Mouse (Mus musculus): ENCODE results near the gene Bloc1s6. TPM values are rescaled to one million over a fixed set of nuclear protein-coding genes. Genes with fewer than 3 reads are reported as not detected.

Gene Bloc1s6
- 56.9 and 61.3 TPM in 2 replicates for polyA plus RNA-seq (2016; fragmentation: Nextera tagmentation; extraction: Ambion mirVana)

DNA sequence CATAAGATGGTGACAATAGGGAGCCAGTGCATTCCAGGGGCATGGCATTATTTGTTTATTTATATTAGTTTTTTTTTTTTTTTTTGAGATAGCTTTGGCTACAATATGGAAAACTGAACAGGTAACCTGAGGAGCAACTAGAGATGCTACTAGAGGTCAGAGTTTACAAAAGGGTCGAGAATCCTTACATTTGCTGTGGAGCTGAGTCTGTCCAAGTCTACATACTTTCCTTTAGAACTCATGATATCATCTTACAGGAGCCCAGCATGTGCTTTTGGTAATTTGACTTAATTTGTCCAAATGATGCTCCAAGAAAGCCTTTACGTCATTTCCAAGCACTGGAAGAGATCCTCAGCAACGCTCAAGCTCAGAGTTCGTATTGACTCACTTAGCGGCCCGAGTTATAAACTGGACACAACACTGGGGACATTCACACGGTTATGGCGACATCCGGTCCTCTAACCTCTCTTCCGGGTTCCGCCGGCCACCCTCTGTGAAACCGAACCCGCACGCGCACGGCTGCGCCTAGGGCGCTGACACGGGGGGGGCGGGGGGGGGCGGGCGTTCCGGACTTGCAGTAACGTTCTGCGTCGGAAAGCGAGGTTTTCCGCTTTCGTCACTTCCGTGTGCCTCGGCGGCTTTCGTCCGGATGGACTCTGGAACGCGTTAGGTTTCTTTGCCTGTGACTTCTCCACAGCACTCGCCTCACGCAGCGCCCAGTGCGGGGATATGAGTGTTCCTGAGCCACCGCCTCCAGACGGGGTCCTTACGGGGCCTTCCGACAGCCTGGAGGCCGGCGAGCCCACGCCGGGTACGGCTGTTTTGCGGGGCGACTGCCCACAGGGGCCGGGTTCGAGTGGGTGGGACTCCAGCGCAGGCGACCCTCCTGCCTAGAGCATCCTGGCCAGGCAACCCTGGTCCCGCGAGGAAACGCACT, at the start of gene Bloc1s6:
Gene Bloc1s6 (plus strand): TSS at position 610 of the 937 bp plus-strand sequence.
- Histone ChIP-seq H3K4me1 (replicated peaks) (peaks cover 8% of the 10 kb centered on the region), H3K9ac (replicated peaks) (peak within 1 kb of the TSS; percentile 92), H3K4me3 (replicated peaks) (peak within 1 kb of the TSS; percentile 87), H3K27me3 (peaks cover 12% of the 10 kb centered on the region; the same call in 1 of the 2 replicates), H3K4me2 (peak within 1 kb of the TSS; percentile 66), H3K36me3 (peaks cover 2% of the 10 kb centered on the region; the same call in 1 of the 2 replicates), H3K9me3 (no peaks in the 10 kb centered on the region), H3K27ac (peak within 1 kb of the TSS; percentile 95)
- ATAC-seq (ENCODE audit: insufficient number of reproducible peaks, insufficient read depth, low FRiP score, low TSS enrichment, low read depth) = peak; percentile 85
- under 1% methylated on average over 54 of the region's 59 CpGs for WGBS

DNA sequence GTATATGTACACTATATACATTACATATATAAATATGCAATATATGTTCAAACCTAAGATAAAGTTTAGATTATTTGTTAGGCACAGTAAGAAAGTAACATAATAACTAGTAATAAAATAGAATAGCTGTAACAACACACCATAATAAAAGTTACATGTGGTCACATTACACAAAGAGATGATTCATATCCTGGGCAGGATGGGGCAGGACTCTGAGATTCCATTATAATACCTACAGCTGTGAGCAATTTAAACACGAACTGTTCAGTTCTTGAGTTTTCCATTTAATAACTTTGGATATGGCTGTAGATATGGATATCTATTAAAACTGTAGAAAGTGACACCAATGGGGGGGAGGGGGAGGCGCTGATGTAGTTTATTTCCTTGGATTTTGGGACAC, 40.8 kb upstream of the Bloc1s6 start:
- no peaks in the 10 kb centered on the region for H3K27me3 ChIP-seq
- WGBS = 65% methylated on average over 2 of the region's 2 CpGs
- no peak overlapping the region for H3K9ac ChIP-seq (replicated peaks)
- no peak overlapping the region for H3K4me3 ChIP-seq (replicated peaks)
- H3K36me3 ChIP-seq = no peaks in the 10 kb centered on the region
- no peaks in the 10 kb centered on the region for H3K9me3 ChIP-seq
- peaks cover 10% of the 10 kb centered on the region for H3K4me1 ChIP-seq (replicated peaks)
- no peak overlapping the region for H3K27ac ChIP-seq
- no peak overlapping the region for H3K4me2 ChIP-seq
- no peak for ATAC-seq (ENCODE audit: insufficient number of reproducible peaks, insufficient read depth, low FRiP score, low TSS enrichment, low read depth)

DNA sequence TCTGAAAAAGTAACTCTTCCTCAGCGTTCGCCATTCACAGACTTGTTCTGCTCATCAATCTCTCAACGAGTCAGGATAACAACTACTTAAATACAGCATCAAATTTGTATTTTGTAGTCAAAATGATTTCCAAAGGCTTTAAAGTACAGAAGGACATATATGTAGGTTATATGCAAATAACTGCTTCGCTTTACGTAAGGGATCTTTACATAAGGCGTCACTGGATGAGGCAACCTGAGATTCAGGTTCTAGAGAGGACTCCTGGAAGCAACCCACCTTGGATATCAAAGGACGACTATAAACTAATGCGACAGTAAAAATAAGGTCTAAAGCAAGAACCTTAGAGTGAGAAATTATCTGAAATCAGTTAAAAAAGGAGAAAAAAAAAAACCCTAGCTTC, 37.3 kb upstream of the Bloc1s6 start:
- H3K9ac ChIP-seq (replicated peaks) = no peak overlapping the region

DNA sequence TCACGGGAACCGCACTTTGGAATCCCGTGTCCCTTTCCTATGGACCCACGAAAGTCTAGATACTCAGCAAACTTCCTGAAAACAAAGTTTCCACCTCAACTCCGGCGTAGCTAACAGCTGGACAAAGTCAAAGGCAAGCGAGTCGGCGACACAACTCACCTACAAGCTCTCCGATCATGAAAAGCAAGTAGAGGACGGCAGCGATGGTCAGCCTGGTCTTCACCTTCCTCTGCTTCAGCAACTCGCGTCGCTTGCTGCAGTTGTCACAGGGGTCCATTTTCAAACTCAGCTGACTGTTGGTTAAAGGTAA, 36.5 kb upstream of the Bloc1s6 start:
- peak overlapping the region; percentile 76 for H3K4me3 ChIP-seq (replicated peaks)
- peak overlapping the region; percentile 82 for H3K9ac ChIP-seq (replicated peaks)
- H3K9me3 ChIP-seq = no peaks in the 10 kb centered on the region
- peak overlapping the region; percentile 75 for H3K4me2 ChIP-seq
- no peak for ATAC-seq (ENCODE audit: insufficient number of reproducible peaks, insufficient read depth, low FRiP score, low TSS enrichment, low read depth)
- H3K27me3 ChIP-seq = 0 out of 2 replicates have a peak, but pooled peaks cover 4% of the 10 kb centered on the region
- H3K4me1 ChIP-seq (replicated peaks) = peaks cover 10% of the 10 kb centered on the region
- H3K36me3 ChIP-seq = no peaks in the 10 kb centered on the region
- under 1% methylated on average over 15 of the region's 15 CpGs for WGBS
- H3K27ac ChIP-seq = peak overlapping the region; percentile 80; the same call in 1 of the 2 replicates

More for the DNA sequence above, 37.3 kb upstream of the Bloc1s6 start:
- peak overlapping the region; percentile 76 for H3K4me3 ChIP-seq (replicated peaks)
- H3K36me3 ChIP-seq = no peaks in the 10 kb centered on the region
- no peak for ATAC-seq (ENCODE audit: insufficient number of reproducible peaks, insufficient read depth, low FRiP score, low TSS enrichment, low read depth)
- H3K4me2 ChIP-seq = peak overlapping the region; percentile 75
- H3K9me3 ChIP-seq = no peaks in the 10 kb centered on the region
- H3K27me3 ChIP-seq = 0 out of 2 replicates have a peak, but pooled peaks cover 4% of the 10 kb centered on the region
- WGBS = 71% methylated on average over 8 of the region's 8 CpGs
- no peak overlapping the region for H3K27ac ChIP-seq
- H3K4me1 ChIP-seq (replicated peaks) = peaks cover 10% of the 10 kb centered on the region

DNA sequence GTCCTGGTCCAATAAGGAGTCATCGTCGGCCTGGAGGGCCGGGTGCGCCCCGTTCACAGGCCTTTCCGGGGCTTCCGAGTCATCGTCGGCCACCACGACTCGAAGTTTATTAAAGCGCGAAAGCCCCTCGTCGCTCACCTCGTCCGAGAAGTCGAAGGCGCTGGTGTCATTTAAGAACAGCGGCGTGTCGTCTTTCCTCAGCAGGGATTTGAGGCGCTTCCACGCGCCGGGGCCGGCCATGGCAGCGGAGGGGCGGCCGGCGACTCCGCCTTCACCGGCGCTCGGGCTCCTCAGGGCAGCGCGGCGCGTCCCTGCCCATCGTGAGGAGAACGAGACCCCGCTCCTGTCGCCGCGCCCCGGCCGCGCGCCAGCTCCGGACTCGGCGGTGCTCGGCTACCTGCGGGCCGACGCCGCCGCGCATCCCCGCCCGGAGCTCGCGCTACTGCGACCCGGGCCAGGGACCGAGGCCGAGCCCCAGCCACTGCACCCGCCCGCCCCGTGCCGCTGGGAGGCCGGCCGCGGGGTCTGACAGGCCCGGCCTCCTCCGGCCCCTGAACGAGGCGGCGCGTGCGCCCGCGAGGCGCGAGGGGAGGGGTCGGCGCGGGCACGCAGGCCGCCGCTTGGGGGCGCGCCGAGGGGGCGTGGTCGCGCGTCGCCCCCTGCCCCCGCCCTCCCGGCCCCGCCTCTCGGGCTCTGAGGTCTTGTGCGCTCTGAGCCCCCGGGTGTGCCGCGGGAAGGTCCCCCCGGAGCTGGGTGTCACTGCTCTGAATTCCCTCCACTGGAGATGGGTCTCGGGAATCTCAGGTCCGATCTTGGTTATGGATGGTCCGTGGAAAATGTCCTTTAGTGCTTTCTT, 35.9 kb upstream of the Bloc1s6 start, which contains the start of gene Slc30a4:
Gene Slc30a4 (minus strand): TSS at position 483 of the 856 bp plus-strand sequence.
- WGBS = under 1% methylated on average over 92 of the region's 111 CpGs

DNA sequence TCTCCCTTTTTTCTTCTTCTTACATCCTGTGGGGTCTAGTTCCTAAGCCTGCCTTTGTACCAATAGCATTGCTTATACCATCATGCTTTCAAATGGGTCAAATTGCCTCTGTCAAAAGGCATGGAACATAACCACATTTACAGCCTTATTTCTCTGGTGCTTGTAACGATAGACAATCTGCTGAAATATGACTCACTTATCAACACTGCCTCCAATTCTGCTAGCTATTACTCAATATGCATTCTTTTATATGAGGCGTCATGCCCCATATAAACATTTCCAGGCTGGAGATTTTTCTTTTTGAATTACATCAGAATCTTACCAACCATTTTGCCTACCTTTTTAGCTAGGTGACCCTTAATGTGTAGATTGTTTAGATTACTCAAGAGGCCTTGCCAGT, 33.7 kb upstream of the Bloc1s6 start:
- Histone ChIP-seq H3K4me2 (no peak overlapping the region), H3K9ac (replicated peaks) (no peak overlapping the region), H3K4me3 (replicated peaks) (no peak overlapping the region), H3K4me1 (replicated peaks) (peaks cover 10% of the 10 kb centered on the region), H3K27ac (no peak overlapping the region), H3K9me3 (no peaks in the 10 kb centered on the region), H3K36me3 (no peaks in the 10 kb centered on the region), H3K27me3 (0 out of 2 replicates have a peak, but pooled peaks cover 4% of the 10 kb centered on the region)
- ATAC-seq (ENCODE audit: insufficient number of reproducible peaks, insufficient read depth, low FRiP score, low TSS enrichment, low read depth) = no peak
- WGBS = 88% methylated on average over 2 of the region's 2 CpGs

More for the DNA sequence above, 35.9 kb upstream of the Bloc1s6 start, which contains the start of gene Slc30a4:
- peak within 1 kb of the TSS; percentile 76 for H3K4me3 ChIP-seq (replicated peaks)
- peak within 1 kb of the TSS; percentile 80 for H3K27ac ChIP-seq
- peak; percentile 97 for ATAC-seq (ENCODE audit: insufficient number of reproducible peaks, insufficient read depth, low FRiP score, low TSS enrichment, low read depth)
- no peaks in the 10 kb centered on the region for H3K9me3 ChIP-seq
- no peaks in the 10 kb centered on the region for H3K36me3 ChIP-seq
- peak within 1 kb of the TSS; percentile 75 for H3K4me2 ChIP-seq
- 0 out of 2 replicates have a peak, but pooled peaks cover 4% of the 10 kb centered on the region for H3K27me3 ChIP-seq
- H3K4me1 ChIP-seq (replicated peaks) = peaks cover 10% of the 10 kb centered on the region
- H3K9ac ChIP-seq (replicated peaks) = peak within 1 kb of the TSS; percentile 82

DNA sequence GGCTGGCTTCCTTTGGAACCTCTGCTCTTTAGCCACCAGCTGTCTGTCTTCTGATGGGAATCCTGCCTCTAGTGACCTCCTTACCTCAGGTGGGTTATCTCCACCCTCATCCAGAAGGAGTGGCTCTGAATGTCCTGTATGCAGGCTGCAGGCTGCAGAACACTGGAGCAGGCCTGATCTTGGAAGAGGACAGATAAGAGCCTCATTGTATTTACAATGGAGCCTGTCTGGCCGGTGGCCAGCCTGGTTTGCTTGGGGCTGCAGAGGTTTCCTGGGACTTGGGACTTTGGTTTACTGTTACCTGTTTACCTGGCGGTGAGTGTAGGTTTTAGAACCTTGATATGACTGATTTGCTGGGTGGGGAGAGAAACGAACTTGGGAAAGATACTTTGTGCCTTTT, 30.2 kb upstream of the Bloc1s6 start:
- no peak overlapping the region for H3K4me2 ChIP-seq
- no peak overlapping the region for H3K4me3 ChIP-seq (replicated peaks)
- ATAC-seq (ENCODE audit: insufficient number of reproducible peaks, insufficient read depth, low FRiP score, low TSS enrichment, low read depth) = no peak
- H3K27ac ChIP-seq = no peak overlapping the region
- H3K9ac ChIP-seq (replicated peaks) = no peak overlapping the region
- H3K9me3 ChIP-seq = no peaks in the 10 kb centered on the region
- H3K27me3 ChIP-seq = 0 out of 2 replicates have a peak, but pooled peaks cover 4% of the 10 kb centered on the region
- WGBS = 68% methylated on average over 3 of the region's 3 CpGs
- no peaks in the 10 kb centered on the region for H3K36me3 ChIP-seq
- H3K4me1 ChIP-seq (replicated peaks) = no peaks in the 10 kb centered on the region

DNA sequence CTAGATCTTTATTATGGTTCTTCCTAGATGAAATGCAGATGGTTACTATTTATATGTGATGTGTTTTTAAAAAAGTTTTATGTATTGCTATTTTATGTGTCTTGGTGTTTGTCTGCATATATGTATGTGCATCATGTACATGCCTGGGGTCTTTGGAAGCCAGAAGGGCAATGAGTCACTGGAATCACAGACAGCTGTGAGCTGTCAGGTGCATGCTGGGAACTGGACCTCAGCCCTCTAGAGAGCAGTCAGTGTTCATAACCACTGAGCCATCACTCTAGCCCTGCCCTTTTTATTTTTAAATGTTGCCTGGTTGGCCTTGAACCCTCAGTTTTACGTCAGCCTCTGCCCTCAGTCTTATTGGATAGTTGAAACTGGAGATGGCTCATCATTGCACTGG, 29.1 kb upstream of the Bloc1s6 start:
- no peak overlapping the region for H3K9ac ChIP-seq (replicated peaks)
- no peak overlapping the region for H3K27ac ChIP-seq
- 0 out of 2 replicates have a peak, but pooled peaks cover under 1% of the 10 kb centered on the region for H3K27me3 ChIP-seq
- no peaks in the 10 kb centered on the region for H3K36me3 ChIP-seq
- no peaks in the 10 kb centered on the region for H3K4me1 ChIP-seq (replicated peaks)
- no peak overlapping the region for H3K4me3 ChIP-seq (replicated peaks)
- no peak overlapping the region for H3K4me2 ChIP-seq
- 83% methylated on average over 1 of the region's 1 CpGs for WGBS
- no peaks in the 10 kb centered on the region for H3K9me3 ChIP-seq
- ATAC-seq (ENCODE audit: insufficient number of reproducible peaks, insufficient read depth, low FRiP score, low TSS enrichment, low read depth) = no peak

DNA sequence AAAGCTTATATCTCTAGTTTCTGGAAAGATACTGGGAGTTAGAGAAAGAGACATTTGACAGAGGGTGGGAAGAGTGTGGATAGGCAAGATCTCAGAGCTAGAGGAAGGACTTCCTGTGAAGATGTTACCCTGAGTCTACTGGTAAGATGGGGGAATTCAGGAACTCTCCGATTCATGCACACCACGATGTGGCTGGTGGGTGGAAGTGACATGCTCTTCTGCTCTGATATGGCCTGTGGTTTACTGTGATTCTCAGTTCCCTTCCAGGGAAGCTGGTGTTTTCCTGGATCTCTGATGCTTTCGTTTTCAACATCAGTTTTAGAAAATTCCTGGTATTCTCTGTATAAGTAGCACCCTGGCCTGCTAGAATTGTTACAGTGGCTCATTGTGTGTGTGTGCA, 26.4 kb upstream of the Bloc1s6 start:
- no peak overlapping the region for H3K4me2 ChIP-seq
- no peaks in the 10 kb centered on the region for H3K4me1 ChIP-seq (replicated peaks)
- H3K27me3 ChIP-seq = no peaks in the 10 kb centered on the region
- 83% methylated on average over 3 of the region's 3 CpGs for WGBS
- H3K36me3 ChIP-seq = no peaks in the 10 kb centered on the region
- no peak overlapping the region for H3K27ac ChIP-seq
- no peak for ATAC-seq (ENCODE audit: insufficient number of reproducible peaks, insufficient read depth, low FRiP score, low TSS enrichment, low read depth)
- no peaks in the 10 kb centered on the region for H3K9me3 ChIP-seq
- H3K4me3 ChIP-seq (replicated peaks) = no peak overlapping the region
- no peak overlapping the region for H3K9ac ChIP-seq (replicated peaks)

DNA sequence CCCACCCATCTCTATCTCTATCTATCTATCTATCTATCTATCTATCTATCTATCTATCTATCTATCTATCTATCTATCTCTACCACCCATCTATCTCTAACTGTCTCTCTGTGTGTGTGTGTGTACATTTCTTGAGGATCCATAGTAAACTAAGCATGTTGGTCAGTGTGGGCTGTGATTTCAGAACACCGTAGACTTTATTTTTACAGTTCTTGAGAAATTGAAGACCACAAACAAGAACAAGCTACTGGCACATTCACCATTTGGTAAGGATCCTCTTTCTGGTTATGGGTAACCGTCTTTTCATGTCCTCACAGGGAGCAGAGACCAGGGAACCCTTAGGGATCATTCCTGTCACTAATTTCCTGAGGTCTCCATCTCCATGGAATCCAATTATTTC, 25.5 kb upstream of the Bloc1s6 start:
- Histone ChIP-seq H3K9me3 (no peaks in the 10 kb centered on the region), H3K4me2 (no peak overlapping the region), H3K27me3 (no peaks in the 10 kb centered on the region), H3K9ac (replicated peaks) (no peak overlapping the region), H3K36me3 (no peaks in the 10 kb centered on the region), H3K4me3 (replicated peaks) (no peak overlapping the region), H3K4me1 (replicated peaks) (no peaks in the 10 kb centered on the region), H3K27ac (no peak overlapping the region)
- WGBS = 84% methylated on average over 2 of the region's 2 CpGs
- no peak for ATAC-seq (ENCODE audit: insufficient number of reproducible peaks, insufficient read depth, low FRiP score, low TSS enrichment, low read depth)
